ENCODE assay signal across 7 mouse cellular contexts in genomic region chr19:28628416-28628815, GRCm38 (mm10). TPM values are rescaled to one million over a fixed set of nuclear protein-coding genes. Genes with fewer than 3 reads are reported as not detected.
DNase-seq lines count a peak whose midpoint lies in the region; ATAC-seq lines count a peak whose summit lies in the region.

No protein-coding gene starts in this region.

- no peak overlapping the region for H3K4me3 ChIP-seq in hindbrain, embryonic 11.5 days (ENCODE audit: low read depth, low read length)
- no peak overlapping the region for H3K4me3 ChIP-seq in hindbrain, embryonic 12.5 days

- H3K4me1 ChIP-seq in hindbrain, embryonic 11.5 days (replicated peaks; ENCODE audit: control insufficient read depth, insufficient read depth, low read length), result no peaks in the 10 kb centered on the region
- H3K4me1 ChIP-seq in hindbrain, embryonic 12.5 days, result no peaks in the 10 kb centered on the region; the same call in 1 of the 2 replicates

- no peak overlapping the region for H3K4me2 ChIP-seq in hindbrain, embryonic 11.5 days (replicated peaks; ENCODE audit: low read depth, low read length)
- no peak overlapping the region for H3K4me2 ChIP-seq in hindbrain, embryonic 12.5 days (replicated peaks)

- no peak overlapping the region for H3K27ac ChIP-seq in hindbrain, embryonic 11.5 days (ENCODE audit: low read depth, low read length)
- H3K27ac ChIP-seq in hindbrain, embryonic 12.5 days, result no peak overlapping the region

- H3K9me3 ChIP-seq in hindbrain, embryonic 11.5 days (ENCODE audit: control insufficient read depth, low read length), result no peaks in the 10 kb centered on the region
- no peaks in the 10 kb centered on the region for H3K9me3 ChIP-seq in hindbrain, embryonic 12.5 days (replicated peaks)

- WGBS in hindbrain, embryonic 11.5 days, result 63% methylated on average over 8 of the region's 8 CpGs
- whole genome bisulfite sequencing in hindbrain, embryonic 12.5 days, result 64% methylated on average over 8 of the region's 8 CpGs

- ATAC-seq in hindbrain, embryonic 11.5 days (ENCODE audit: low FRiP score), result no peak
- no peak for ATAC-seq in hindbrain, embryonic 12.5 days (ENCODE audit: low FRiP score)
- ATAC-seq in common myeloid progenitor, adult 5-6 weeks (replicated peaks; ENCODE audit: low read depth, poor library complexity, severe bottlenecking), result 0 out of 2 replicates have a peak, but pooled peaks have one; percentile 56

- H3K27me3 ChIP-seq in hindbrain, embryonic 11.5 days (ENCODE audit: control insufficient read depth, insufficient read depth, low read length), result no peaks in the 10 kb centered on the region
- no peaks in the 10 kb centered on the region for H3K27me3 ChIP-seq in hindbrain, embryonic 12.5 days

- peak; percentile 22 for DNase-seq in hindbrain, embryonic 11.5 days (ENCODE audit: low spot score)
- peak; percentile 22 for DNase-seq in ES-CJ7 (ENCODE audit: low read depth, low spot score)
- DNase-seq in kidney, postnatal 14 days, result peak; percentile 62
- DNase-seq in right cerebral cortex, postnatal 10 days (ENCODE audit: low spot score in 2 of 2), result peak; percentile 31 to 49
- DNase-seq in spleen, postnatal 36 days (ENCODE audit: low spot score in 2 of 2), result no peak

- H3K36me3 ChIP-seq in hindbrain, embryonic 11.5 days (ENCODE audit: control insufficient read depth, insufficient read depth, low read length), result no peaks in the 10 kb centered on the region
- H3K36me3 ChIP-seq in hindbrain, embryonic 12.5 days, result no peaks in the 10 kb centered on the region

- no peak overlapping the region for H3K9ac ChIP-seq in hindbrain, embryonic 11.5 days (ENCODE audit: low read depth, low read length)
- H3K9ac ChIP-seq in hindbrain, embryonic 12.5 days, result no peak overlapping the region

RNA-seq across cellular contexts. Expression of gene Glis3, which starts 51.5 kb away (rescaled TPM):
- polyA plus RNA-seq in hindbrain, embryonic 11.5 days (2014; fragmentation: Nextera tagmentation; extraction: Ambion mirVana), result 2.3 and 2.9 TPM in 2 replicates
- 2.6 and 2.7 TPM in 2 replicates for polyA plus RNA-seq in hindbrain, embryonic 12.5 days (2016; fragmentation: Nextera tagmentation; extraction: Ambion mirVana)
- total RNA-seq in common myeloid progenitor, adult 5-6 weeks (2017), result 0.63 and 0.73 TPM in 2 replicates

Comparison
In these comparisons a context has a peak if more than half of its experiments do, and no peak if none do; other contexts are left out.
1. DNase-seq: peak in hindbrain, embryonic 11.5 days (single experiment), ES-CJ7 (single experiment), kidney, postnatal 14 days (single experiment) and right cerebral cortex, postnatal 10 days (2 of 2); none in spleen, postnatal 36 days (0 of 2).